ENCODE assay signal across 14 mouse cellular contexts in genomic region chr15:65308066-65308465, GRCm38 (mm10).
DNase-seq lines count a peak whose midpoint lies in the region; ATAC-seq lines count a peak whose summit lies in the region.
"Had no signal": no experiment of that assay in that cellular context is flagged by ENCODE, and none has a peak within 500 bp of the region (broad histone marks: within the 10 kb centered on the region; RNA-seq: fewer than 3 reads in every experiment).

No protein-coding gene starts in this region.

- ATAC-seq in frontal cortex, adult (ENCODE audit: low TSS enrichment), result peak; percentile 44; the same call in 1 of the 2 replicates
- ATAC-seq: liver, embryonic 12.5 days had no signal

- no peak for DNase-seq in frontal cortex, postnatal 25 days (ENCODE audit: low spot score in 2 of 2)
- DNase-seq in right cerebral cortex, postnatal 10 days (ENCODE audit: low spot score in 2 of 2), result peak; percentile 31 to 43
- DNase-seq in right cerebral cortex, postnatal 4 days, result no peak
- DNase-seq in cerebellum, adult 9-11 months, result peak; percentile 14
- no peak for DNase-seq in kidney, postnatal 36 days
- no peak for DNase-seq in testis, postnatal 10 days (ENCODE audit: low spot score)
- DNase-seq in layer of hippocampus, adult 11-12 months (ENCODE audit: low spot score), result no peak
- DNase-seq: adrenal gland, postnatal 36 days; kidney, adult 18-20 months; lung, embryonic 14.5 days; lung, postnatal 4 days; thymus, postnatal 14 days had no signal

Comparison
In these comparisons a context has a peak if more than half of its experiments do, and no peak if none do; other contexts are left out.
1. DNase-seq: peak in right cerebral cortex, postnatal 10 days (2 of 2) and cerebellum, adult 9-11 months (single experiment); none in frontal cortex, postnatal 25 days (0 of 2), right cerebral cortex, postnatal 4 days (single experiment), kidney, postnatal 36 days (0 of 2), testis, postnatal 10 days (single experiment) and layer of hippocampus, adult 11-12 months (single experiment).